Mouse (Mus musculus) erythroblast, embryonic 14.5 days (primary cell): ENCODE measurements around the gene Iqcc. TPM values are rescaled to one million over a fixed set of nuclear protein-coding genes. Genes with fewer than 3 reads are reported as not detected.

Source experiments
- H3K27me3 ChIP-seq: 2 replicates; pipeline ENCODE4 v1.6.1; 2012; ENCODE audit warnings: inconsistent platforms; ENCODE audit not compliant: control insufficient read depth
- H3K36me3 ChIP-seq: 2 replicates; pipeline ENCODE4 v1.6.1; 2012; ENCODE audit warnings: mild to moderate bottlenecking, inconsistent platforms; ENCODE audit not compliant: control insufficient read depth
- H3K4me1 ChIP-seq: 2 replicates; pipeline ENCODE4 v1.6.1; 2012; ENCODE audit warnings: inconsistent platforms; ENCODE audit not compliant: control insufficient read depth
- H3K4me3 ChIP-seq: replicated peaks from 2 replicates; pipeline ENCODE3; 2012; ENCODE audit warnings: moderate library complexity, mild to moderate bottlenecking, inconsistent platforms
- H3K9me3 ChIP-seq: 2 replicates; pipeline ENCODE4 v1.6.1; 2012; ENCODE audit warnings: low read length, inconsistent platforms, mixed read lengths; ENCODE audit not compliant: control insufficient read depth
- GATA1 ChIP-seq: IDR thresholded peaks from 2 replicates; pipeline ENCODE4 v1.6.1; 2012; ENCODE audit warnings: low read length, inconsistent platforms, mixed read lengths
- TAL1 ChIP-seq: IDR thresholded peaks from 3 replicates; pipeline ENCODE4 v1.6.1; 2012; ENCODE audit warnings: low read length, inconsistent platforms, mixed read lengths
- polyA plus RNA-seq: library from polyadenylated mRNA; stranded (reverse); fragments of >175 nt; gene quantifications from 2 replicates; pipeline ENCODE4 v1.2.3, GENCODE M21; 2012

Gene Iqcc
- polyA plus RNA-seq, 1 experiment, result 0.09 TPM

GRCm38 (mm10) chr4:129615801-129616290 is 3.1 kb downstream of the Iqcc start:
- Histone ChIP-seq H3K9me3 (no peaks in the 10 kb centered on the region), H3K4me3 (no peak overlapping the region), H3K36me3 (peaks cover 43% of the 10 kb centered on the region), H3K4me1 (peaks cover 39% of the 10 kb centered on the region), H3K27me3 (no peaks in the 10 kb centered on the region)
- TF ChIP-seq GATA1, result no peak

- Histone ChIP-seq H3K4me3 (no peak within 1 kb of the TSS), H3K27me3 (no peaks in the 10 kb centered on the region), H3K9me3 (no peaks in the 10 kb centered on the region), H3K4me1 (peaks cover 27% of the 10 kb centered on the region), H3K36me3 (peaks cover 55% of the 10 kb centered on the region)
- TF ChIP-seq TAL1 (no peak), GATA1 (no peak)
These were observed 4.8 kb downstream of the Iqcc start, which contains the start of gene Dcdc2b for GRCm38 (mm10) chr4:129614093-129614492. Gene Dcdc2b (minus strand): TSS chr4:129614257.

GRCm38 (mm10) chr4:129610472-129610871 is 8.4 kb downstream of the Iqcc start:
- H3K9me3 ChIP-seq, result no peaks in the 10 kb centered on the region
- no peak overlapping the region for H3K4me3 ChIP-seq
- H3K4me1 ChIP-seq, result peaks cover 21% of the 10 kb centered on the region
- H3K27me3 ChIP-seq, result no peaks in the 10 kb centered on the region
- TF ChIP-seq GATA1 (no peak), TAL1 (no peak)
- H3K36me3 ChIP-seq, result peaks cover 70% of the 10 kb centered on the region

GRCm38 (mm10) chr4:129610026-129610425 is 8.9 kb downstream of the Iqcc start:
- Histone ChIP-seq H3K4me3 (no peak overlapping the region), H3K27me3 (no peaks in the 10 kb centered on the region), H3K4me1 (peaks cover 21% of the 10 kb centered on the region), H3K36me3 (peaks cover 74% of the 10 kb centered on the region), H3K9me3 (no peaks in the 10 kb centered on the region)
- no peak for TF ChIP-seq TAL1
- no peak for TF ChIP-seq GATA1

GRCm38 (mm10) chr4:129609139-129609631 is 9.7 kb downstream of the Iqcc start:
- H3K4me1 ChIP-seq, result peaks cover 23% of the 10 kb centered on the region
- no peaks in the 10 kb centered on the region for H3K9me3 ChIP-seq
- H3K4me3 ChIP-seq, result no peak overlapping the region
- TF ChIP-seq GATA1, result no peak
- no peak for TF ChIP-seq TAL1
- H3K27me3 ChIP-seq, result no peaks in the 10 kb centered on the region
- peaks cover 80% of the 10 kb centered on the region for H3K36me3 ChIP-seq

GRCm38 (mm10) chr4:129608426-129609025 is 10.4 kb downstream of the Iqcc start:
- TF ChIP-seq TAL1 (no peak), GATA1 (no peak)
- Histone ChIP-seq H3K27me3 (no peaks in the 10 kb centered on the region), H3K36me3 (peaks cover 82% of the 10 kb centered on the region), H3K4me3 (no peak overlapping the region), H3K9me3 (no peaks in the 10 kb centered on the region), H3K4me1 (peaks cover 26% of the 10 kb centered on the region)

GRCm38 (mm10) chr4:129600233-129601158 is 18.4 kb downstream of the Iqcc start, which contains the start of the genes Eif3i and Tmem234:
Gene Eif3i (minus strand): TSS chr4:129600648.
Gene Tmem234 (plus strand): TSS chr4:129600668.
- TF ChIP-seq GATA1 (peak; percentile 66), TAL1 (peak; percentile 76)
- Histone ChIP-seq H3K27me3 (no peaks in the 10 kb centered on the region), H3K4me3 (peak within 1 kb of the TSS; percentile 100), H3K9me3 (no peaks in the 10 kb centered on the region), H3K36me3 (peaks cover 75% of the 10 kb centered on the region), H3K4me1 (peaks cover 44% of the 10 kb centered on the region)

GRCm38 (mm10) chr4:129588865-129589264 is 30.0 kb downstream of the Iqcc start:
- Histone ChIP-seq H3K9me3 (no peaks in the 10 kb centered on the region), H3K4me3 (peak overlapping the region; percentile 6), H3K4me1 (peaks cover 36% of the 10 kb centered on the region), H3K27me3 (no peaks in the 10 kb centered on the region), H3K36me3 (peaks cover 45% of the 10 kb centered on the region)
- peak; percentile 60 for TF ChIP-seq TAL1
- TF ChIP-seq GATA1, result peak; percentile 29; the same call in 1 of the 2 replicates

GRCm38 (mm10) chr4:129586943-129587342 is 32.0 kb downstream of the Iqcc start:
- Histone ChIP-seq H3K9me3 (no peaks in the 10 kb centered on the region), H3K4me3 (no peak overlapping the region), H3K36me3 (peaks cover 26% of the 10 kb centered on the region), H3K27me3 (no peaks in the 10 kb centered on the region), H3K4me1 (peaks cover 39% of the 10 kb centered on the region)
- no peak for TF ChIP-seq GATA1
- TF ChIP-seq TAL1, result no peak
